In genomic region chr7:96413822-96414221, GRCm38 (mm10) we compare ENCODE assay signal across 16 mouse cellular contexts.
DNase-seq lines count a peak whose midpoint lies in the region; ATAC-seq lines count a peak whose summit lies in the region.
"Had no signal": no experiment of that assay in that cellular context is flagged by ENCODE, and none has a peak within 500 bp of the region (broad histone marks: within the 10 kb centered on the region; RNA-seq: fewer than 3 reads in every experiment).

No protein-coding gene starts in this region.

- H3K4me3 ChIP-seq in forebrain, embryonic 13.5 days: no peak overlapping the region
- H3K4me3 ChIP-seq in forebrain, embryonic 11.5 days (ENCODE audit: low read depth, low read length): no peak overlapping the region
- no peak overlapping the region for H3K4me3 ChIP-seq in hindbrain, embryonic 13.5 days
- no peak overlapping the region for H3K4me3 ChIP-seq in hindbrain, embryonic 10.5 days
- H3K4me3 ChIP-seq in neural tube, embryonic 13.5 days: no peak overlapping the region
- no peak overlapping the region for H3K4me3 ChIP-seq in neural tube, embryonic 15.5 days (replicated peaks)
- H3K4me3 ChIP-seq: heart, embryonic 10.5 days; intestine, embryonic 15.5 days; liver, embryonic 15.5 days; myocyte had no signal

- no peaks in the 10 kb centered on the region for H3K27me3 ChIP-seq in forebrain, embryonic 13.5 days
- H3K27me3 ChIP-seq in forebrain, embryonic 11.5 days (ENCODE audit: control insufficient read depth, insufficient read depth, low read length): no peaks in the 10 kb centered on the region
- no peaks in the 10 kb centered on the region for H3K27me3 ChIP-seq in hindbrain, embryonic 13.5 days
- no peaks in the 10 kb centered on the region for H3K27me3 ChIP-seq in hindbrain, embryonic 10.5 days (ENCODE audit: insufficient read depth, poor library complexity, severe bottlenecking)
- no peaks in the 10 kb centered on the region for H3K27me3 ChIP-seq in neural tube, embryonic 13.5 days
- H3K27me3 ChIP-seq in neural tube, embryonic 15.5 days (replicated peaks): no peaks in the 10 kb centered on the region
- H3K27me3 ChIP-seq: intestine, embryonic 15.5 days; liver, embryonic 15.5 days had no signal

- H3K4me2 ChIP-seq in forebrain, embryonic 13.5 days: no peak overlapping the region
- H3K4me2 ChIP-seq in forebrain, embryonic 11.5 days (ENCODE audit: low read depth, low read length, severe bottlenecking): no peak overlapping the region
- no peak overlapping the region for H3K4me2 ChIP-seq in hindbrain, embryonic 13.5 days
- H3K4me2 ChIP-seq in neural tube, embryonic 13.5 days: no peak overlapping the region
- no peak overlapping the region for H3K4me2 ChIP-seq in neural tube, embryonic 15.5 days
- H3K4me2 ChIP-seq: intestine, embryonic 15.5 days; liver, embryonic 15.5 days had no signal

- H3K27ac ChIP-seq in forebrain, embryonic 13.5 days: peak overlapping the region; percentile 21
- H3K27ac ChIP-seq in forebrain, embryonic 11.5 days (ENCODE audit: low read depth, low read length): no peak overlapping the region
- H3K27ac ChIP-seq in hindbrain, embryonic 13.5 days: peak overlapping the region; percentile 71
- no peak overlapping the region for H3K27ac ChIP-seq in hindbrain, embryonic 10.5 days
- H3K27ac ChIP-seq in neural tube, embryonic 13.5 days (replicated peaks): peak overlapping the region; percentile 85
- H3K27ac ChIP-seq in neural tube, embryonic 15.5 days (replicated peaks): peak overlapping the region; percentile 72
- H3K27ac ChIP-seq: heart, embryonic 10.5 days; intestine, embryonic 15.5 days; liver, embryonic 15.5 days had no signal

- peaks cover 42% of the 10 kb centered on the region for H3K4me1 ChIP-seq in forebrain, embryonic 13.5 days
- H3K4me1 ChIP-seq in forebrain, embryonic 11.5 days (replicated peaks; ENCODE audit: control insufficient read depth, insufficient read depth, low read length): peaks cover 2% of the 10 kb centered on the region; the same call in 1 of the 2 replicates
- H3K4me1 ChIP-seq in hindbrain, embryonic 13.5 days (replicated peaks): peaks cover 42% of the 10 kb centered on the region
- H3K4me1 ChIP-seq in hindbrain, embryonic 10.5 days (replicated peaks): peaks cover 25% of the 10 kb centered on the region
- peaks cover 59% of the 10 kb centered on the region for H3K4me1 ChIP-seq in neural tube, embryonic 13.5 days (replicated peaks)
- peaks cover 53% of the 10 kb centered on the region for H3K4me1 ChIP-seq in neural tube, embryonic 15.5 days
- H3K4me1 ChIP-seq: heart, embryonic 10.5 days; liver, embryonic 15.5 days had no signal

- ATAC-seq in forebrain, embryonic 13.5 days: no peak
- no peak for ATAC-seq in forebrain, embryonic 11.5 days (replicated peaks; ENCODE audit: low FRiP score)
- ATAC-seq in hindbrain, embryonic 13.5 days (ENCODE audit: low FRiP score): no peak
- peak; percentile 10; the same call in 1 of the 2 replicates for ATAC-seq in neural tube, embryonic 13.5 days (ENCODE audit: low read depth)
- no peak for ATAC-seq in neural tube, embryonic 15.5 days (ENCODE audit: low FRiP score)
- ATAC-seq: intestine, embryonic 15.5 days had no signal

- no peak overlapping the region for H3K9ac ChIP-seq in forebrain, embryonic 13.5 days
- H3K9ac ChIP-seq in forebrain, embryonic 11.5 days (ENCODE audit: low read length): no peak overlapping the region
- no peak overlapping the region for H3K9ac ChIP-seq in hindbrain, embryonic 13.5 days
- H3K9ac ChIP-seq in neural tube, embryonic 13.5 days: no peak overlapping the region
- no peak overlapping the region for H3K9ac ChIP-seq in neural tube, embryonic 15.5 days (replicated peaks)
- H3K9ac ChIP-seq: intestine, embryonic 15.5 days; liver, embryonic 15.5 days had no signal

- H3K36me3 ChIP-seq in forebrain, embryonic 13.5 days (ENCODE audit: poor library complexity, severe bottlenecking): no peaks in the 10 kb centered on the region
- H3K36me3 ChIP-seq in forebrain, embryonic 11.5 days (ENCODE audit: control insufficient read depth, insufficient read depth, low read length): no peaks in the 10 kb centered on the region
- H3K36me3 ChIP-seq in hindbrain, embryonic 13.5 days: no peaks in the 10 kb centered on the region
- H3K36me3 ChIP-seq in hindbrain, embryonic 10.5 days: no peaks in the 10 kb centered on the region
- no peaks in the 10 kb centered on the region for H3K36me3 ChIP-seq in neural tube, embryonic 13.5 days
- H3K36me3 ChIP-seq in neural tube, embryonic 15.5 days: no peaks in the 10 kb centered on the region
- H3K36me3 ChIP-seq: heart, embryonic 10.5 days; intestine, embryonic 15.5 days; liver, embryonic 15.5 days had no signal

- 33% methylated on average over 1 of the region's 1 CpGs for WGBS in forebrain, embryonic 13.5 days
- WGBS in forebrain, embryonic 11.5 days: 42% methylated on average over 1 of the region's 1 CpGs
- WGBS in hindbrain, embryonic 13.5 days: 68% methylated on average over 1 of the region's 1 CpGs
- 84% methylated on average over 1 of the region's 1 CpGs for WGBS in hindbrain, embryonic 10.5 days
- WGBS in neural tube, embryonic 13.5 days: 55% methylated on average over 1 of the region's 1 CpGs
- 59% methylated on average over 1 of the region's 1 CpGs for WGBS in neural tube, embryonic 15.5 days

- no peak for DNase-seq in forebrain, embryonic 11.5 days (ENCODE audit: low spot score)
- no peak for DNase-seq in hindbrain, embryonic 10.5 days (ENCODE audit: low spot score)
- DNase-seq in neural tube, embryonic 10.5 days (ENCODE audit: extremely low spot score, low spot score): no peak
- DNase-seq in embryo, embryonic 10.5 days (ENCODE audit: low spot score): no peak
- DNase-seq: adrenal gland, adult 2 months; cerebellum, adult 9-10 months; gastrocnemius, postnatal 10 days; kidney, postnatal 25 days had no signal

- H3K9me3 ChIP-seq in forebrain, embryonic 13.5 days (replicated peaks): no peaks in the 10 kb centered on the region
- no peaks in the 10 kb centered on the region for H3K9me3 ChIP-seq in forebrain, embryonic 11.5 days (ENCODE audit: control insufficient read depth, low read length)
- H3K9me3 ChIP-seq in hindbrain, embryonic 13.5 days: no peaks in the 10 kb centered on the region
- H3K9me3 ChIP-seq in hindbrain, embryonic 10.5 days: no peaks in the 10 kb centered on the region
- H3K9me3 ChIP-seq in neural tube, embryonic 13.5 days: no peaks in the 10 kb centered on the region
- H3K9me3 ChIP-seq in neural tube, embryonic 15.5 days (replicated peaks): no peaks in the 10 kb centered on the region
- H3K9me3 ChIP-seq: heart, embryonic 10.5 days; intestine, embryonic 15.5 days; liver, embryonic 15.5 days had no signal

Comparison
In these comparisons a context has a peak if more than half of its experiments do, and no peak if none do; other contexts are left out.
1. H3K27ac ChIP-seq: peak in forebrain, embryonic 13.5 days (single experiment), hindbrain, embryonic 13.5 days (single experiment), neural tube, embryonic 13.5 days (single experiment) and neural tube, embryonic 15.5 days (single experiment); none in forebrain, embryonic 11.5 days (single experiment) and hindbrain, embryonic 10.5 days (single experiment).